Mouse (Mus musculus): ENCODE data around the gene Mapkbp1. TPM values are rescaled to one million over a fixed set of nuclear protein-coding genes. Genes with fewer than 3 reads are reported as not detected.

Mapkbp1 gene
- polyA plus RNA-seq, 1 experiment: 15.7 TPM

GRCm38 (mm10) chr2:119985871-119986270 lies 13.4 kb downstream of the Mapkbp1 start:
- Histone ChIP-seq H3K27ac (ENCODE audit: control insufficient read depth, insufficient read depth, low read length) (no peak overlapping the region), H3K27me3 (ENCODE audit: control insufficient read depth, insufficient read depth, low read length) (no peaks in the 10 kb centered on the region), H3K36me3 (ENCODE audit: control insufficient read depth, insufficient read depth, low read length) (no peaks in the 10 kb centered on the region), H3K4me1 (replicated peaks; ENCODE audit: control insufficient read depth, insufficient read depth, low read length) (no peaks in the 10 kb centered on the region), H3K4me3 (ENCODE audit: control insufficient read depth, insufficient read depth, low read length) (no peak overlapping the region)
- 93% methylated on average over 8 of the region's 8 CpGs for whole genome bisulfite sequencing
- DNase-seq: no peak
- TF ChIP-seq CTCF (IDR thresholded peaks at IDR 0.05; ENCODE audit: borderline replicate concordance, control insufficient read depth, extremely low read depth, insufficient read depth, low read length, poor library complexity) (no peak), POLR2A (IDR thresholded peaks at IDR 0.05; ENCODE audit: control insufficient read depth, extremely low read depth, insufficient read depth, low read length, poor library complexity) (no peak)

GRCm38 (mm10) chr2:119986369-119986768 lies 13.9 kb downstream of the Mapkbp1 start:
- DNase-seq: no peak
- Histone ChIP-seq H3K27ac (ENCODE audit: control insufficient read depth, insufficient read depth, low read length) (no peak overlapping the region), H3K4me3 (ENCODE audit: control insufficient read depth, insufficient read depth, low read length) (no peak overlapping the region), H3K27me3 (ENCODE audit: control insufficient read depth, insufficient read depth, low read length) (no peaks in the 10 kb centered on the region), H3K36me3 (ENCODE audit: control insufficient read depth, insufficient read depth, low read length) (no peaks in the 10 kb centered on the region), H3K4me1 (replicated peaks; ENCODE audit: control insufficient read depth, insufficient read depth, low read length) (no peaks in the 10 kb centered on the region)
- 84% methylated on average over 6 of the region's 6 CpGs for WGBS
- no peak for TF ChIP-seq POLR2A (IDR thresholded peaks at IDR 0.05; ENCODE audit: control insufficient read depth, extremely low read depth, insufficient read depth, low read length, poor library complexity)
- no peak for TF ChIP-seq CTCF (IDR thresholded peaks at IDR 0.05; ENCODE audit: borderline replicate concordance, control insufficient read depth, extremely low read depth, insufficient read depth, low read length, poor library complexity)

GRCm38 (mm10) chr2:119987441-119987840 lies 14.9 kb downstream of the Mapkbp1 start:
- no peaks in the 10 kb centered on the region for H3K4me1 ChIP-seq (replicated peaks; ENCODE audit: control insufficient read depth, insufficient read depth, low read length)
- no peak for TF ChIP-seq POLR2A (IDR thresholded peaks at IDR 0.05; ENCODE audit: control insufficient read depth, extremely low read depth, insufficient read depth, low read length, poor library complexity)
- no peak for TF ChIP-seq CTCF (IDR thresholded peaks at IDR 0.05; ENCODE audit: borderline replicate concordance, control insufficient read depth, extremely low read depth, insufficient read depth, low read length, poor library complexity)
- H3K4me3 ChIP-seq (ENCODE audit: control insufficient read depth, insufficient read depth, low read length): no peak overlapping the region
- 97% methylated on average over 2 of the region's 2 CpGs for WGBS
- no peak overlapping the region for H3K27ac ChIP-seq (ENCODE audit: control insufficient read depth, insufficient read depth, low read length)
- H3K27me3 ChIP-seq (ENCODE audit: control insufficient read depth, insufficient read depth, low read length): no peaks in the 10 kb centered on the region
- H3K36me3 ChIP-seq (ENCODE audit: control insufficient read depth, insufficient read depth, low read length): no peaks in the 10 kb centered on the region
- DNase-seq: no peak

- 82% methylated on average over 4 of the region's 4 CpGs for WGBS
- TF ChIP-seq CTCF (IDR thresholded peaks at IDR 0.05; ENCODE audit: borderline replicate concordance, control insufficient read depth, extremely low read depth, insufficient read depth, low read length, poor library complexity) (no peak), POLR2A (IDR thresholded peaks at IDR 0.05; ENCODE audit: control insufficient read depth, extremely low read depth, insufficient read depth, low read length, poor library complexity) (no peak)
- Histone ChIP-seq H3K4me1 (replicated peaks; ENCODE audit: control insufficient read depth, insufficient read depth, low read length) (no peaks in the 10 kb centered on the region), H3K27me3 (ENCODE audit: control insufficient read depth, insufficient read depth, low read length) (no peaks in the 10 kb centered on the region), H3K27ac (ENCODE audit: control insufficient read depth, insufficient read depth, low read length) (no peak overlapping the region), H3K36me3 (ENCODE audit: control insufficient read depth, insufficient read depth, low read length) (no peaks in the 10 kb centered on the region), H3K4me3 (ENCODE audit: control insufficient read depth, insufficient read depth, low read length) (no peak overlapping the region)
- no peak for DNase-seq
Measured at GRCm38 (mm10) chr2:119988952-119989351, 16.5 kb downstream of the Mapkbp1 start.

- Histone ChIP-seq H3K27ac (ENCODE audit: control insufficient read depth, insufficient read depth, low read length) (no peak overlapping the region), H3K36me3 (ENCODE audit: control insufficient read depth, insufficient read depth, low read length) (no peaks in the 10 kb centered on the region), H3K4me1 (replicated peaks; ENCODE audit: control insufficient read depth, insufficient read depth, low read length) (no peaks in the 10 kb centered on the region), H3K4me3 (ENCODE audit: control insufficient read depth, insufficient read depth, low read length) (no peak overlapping the region), H3K27me3 (ENCODE audit: control insufficient read depth, insufficient read depth, low read length) (no peaks in the 10 kb centered on the region)
- TF ChIP-seq POLR2A (IDR thresholded peaks at IDR 0.05; ENCODE audit: control insufficient read depth, extremely low read depth, insufficient read depth, low read length, poor library complexity) (no peak), CTCF (IDR thresholded peaks at IDR 0.05; ENCODE audit: borderline replicate concordance, control insufficient read depth, extremely low read depth, insufficient read depth, low read length, poor library complexity) (no peak)
- no peak for DNase-seq
- 94% methylated on average over 6 of the region's 6 CpGs for WGBS
Measured at GRCm38 (mm10) chr2:119990881-119991280, 18.4 kb downstream of the Mapkbp1 start.

- Histone ChIP-seq H3K4me1 (replicated peaks; ENCODE audit: control insufficient read depth, insufficient read depth, low read length) (no peaks in the 10 kb centered on the region), H3K4me3 (ENCODE audit: control insufficient read depth, insufficient read depth, low read length) (no peak overlapping the region), H3K27me3 (ENCODE audit: control insufficient read depth, insufficient read depth, low read length) (no peaks in the 10 kb centered on the region), H3K36me3 (ENCODE audit: control insufficient read depth, insufficient read depth, low read length) (no peaks in the 10 kb centered on the region), H3K27ac (ENCODE audit: control insufficient read depth, insufficient read depth, low read length) (no peak overlapping the region)
- TF ChIP-seq POLR2A (IDR thresholded peaks at IDR 0.05; ENCODE audit: control insufficient read depth, extremely low read depth, insufficient read depth, low read length, poor library complexity) (no peak), CTCF (IDR thresholded peaks at IDR 0.05; ENCODE audit: borderline replicate concordance, control insufficient read depth, extremely low read depth, insufficient read depth, low read length, poor library complexity) (no peak)
- 89% methylated on average over 2 of the region's 2 CpGs for WGBS
- DNase-seq: no peak
Measured at GRCm38 (mm10) chr2:119992349-119992748, 19.9 kb downstream of the Mapkbp1 start.

GRCm38 (mm10) chr2:119993515-119993914 lies 21.0 kb downstream of the Mapkbp1 start:
- Histone ChIP-seq H3K27ac (ENCODE audit: control insufficient read depth, insufficient read depth, low read length) (no peak overlapping the region), H3K36me3 (ENCODE audit: control insufficient read depth, insufficient read depth, low read length) (no peaks in the 10 kb centered on the region), H3K27me3 (ENCODE audit: control insufficient read depth, insufficient read depth, low read length) (no peaks in the 10 kb centered on the region), H3K4me1 (replicated peaks; ENCODE audit: control insufficient read depth, insufficient read depth, low read length) (no peaks in the 10 kb centered on the region), H3K4me3 (ENCODE audit: control insufficient read depth, insufficient read depth, low read length) (no peak overlapping the region)
- DNase-seq: no peak
- no peak for TF ChIP-seq POLR2A (IDR thresholded peaks at IDR 0.05; ENCODE audit: control insufficient read depth, extremely low read depth, insufficient read depth, low read length, poor library complexity)
- no peak for TF ChIP-seq CTCF (IDR thresholded peaks at IDR 0.05; ENCODE audit: borderline replicate concordance, control insufficient read depth, extremely low read depth, insufficient read depth, low read length, poor library complexity)
- 69% methylated on average over 2 of the region's 2 CpGs for WGBS

Data from thymus, adult 2 months (tissue).